Mouse (Mus musculus) cerebellum, adult 8-10 months (tissue): ENCODE data around the gene Fam189a1.

Source experiments
- DNase-seq: peaks from one replicate; pipeline ENCODE4 v3.0.0; 2022

Gene Fam189a1

DNA sequence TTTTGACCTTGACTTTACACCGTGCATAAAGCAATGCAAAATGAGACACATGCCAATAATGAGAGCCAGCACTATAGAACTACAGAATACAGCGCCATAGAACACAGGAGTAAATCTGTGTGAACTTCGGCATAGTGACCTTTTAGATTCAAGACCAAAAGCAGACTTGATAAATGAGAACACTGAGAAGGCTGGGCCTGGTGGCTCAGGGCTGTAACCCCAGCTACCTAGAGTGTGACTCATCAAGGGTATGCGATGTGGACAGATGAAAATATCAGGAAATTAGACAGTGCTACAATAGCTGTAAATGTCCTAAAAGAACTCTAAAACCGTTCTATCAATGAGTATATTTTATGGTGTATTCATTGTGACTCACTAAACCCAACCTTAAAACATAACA is 276.0 kb downstream of the Fam189a1 start:
- DNase-seq: no peak

DNA sequence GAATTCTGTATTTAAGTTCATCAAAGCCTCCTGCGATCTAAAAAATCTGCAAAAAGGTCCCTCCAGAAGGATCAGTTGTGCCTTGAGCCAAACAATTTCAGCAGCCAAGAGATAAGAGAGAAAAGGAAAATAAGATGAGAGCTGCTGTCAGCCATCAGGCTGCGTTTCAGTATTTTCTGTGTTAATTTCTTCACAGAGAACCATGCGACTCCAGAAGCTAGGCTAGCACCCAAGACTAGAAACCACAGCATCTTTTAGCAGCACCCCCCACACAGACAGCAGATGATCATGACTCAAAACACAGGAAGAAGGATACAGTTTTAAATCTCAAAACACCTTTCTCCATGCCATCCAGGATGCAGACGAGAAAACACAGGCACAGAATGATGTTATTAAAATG is 281.4 kb downstream of the Fam189a1 start:
- DNase-seq: no peak

DNA sequence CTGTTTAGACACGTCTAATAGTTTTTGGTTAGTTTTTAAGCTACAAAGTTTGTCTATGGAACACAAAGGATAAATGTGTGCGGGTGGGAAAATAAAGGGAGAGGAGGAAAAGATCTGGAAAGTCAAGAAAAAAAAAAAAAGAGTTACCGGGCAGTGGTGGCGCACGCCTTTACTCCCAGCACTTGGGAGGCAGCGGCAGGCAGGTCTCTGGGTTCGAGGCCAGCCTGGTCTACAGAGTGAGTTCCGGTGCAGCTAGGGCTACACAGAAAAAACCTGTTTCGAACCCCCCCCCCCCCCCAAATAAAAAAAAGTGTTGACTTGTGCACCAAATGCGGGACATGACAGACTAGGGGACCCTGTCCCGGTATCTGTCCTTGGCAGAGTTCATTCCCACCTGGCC is 283.1 kb downstream of the Fam189a1 start:
- no peak for DNase-seq

DNA sequence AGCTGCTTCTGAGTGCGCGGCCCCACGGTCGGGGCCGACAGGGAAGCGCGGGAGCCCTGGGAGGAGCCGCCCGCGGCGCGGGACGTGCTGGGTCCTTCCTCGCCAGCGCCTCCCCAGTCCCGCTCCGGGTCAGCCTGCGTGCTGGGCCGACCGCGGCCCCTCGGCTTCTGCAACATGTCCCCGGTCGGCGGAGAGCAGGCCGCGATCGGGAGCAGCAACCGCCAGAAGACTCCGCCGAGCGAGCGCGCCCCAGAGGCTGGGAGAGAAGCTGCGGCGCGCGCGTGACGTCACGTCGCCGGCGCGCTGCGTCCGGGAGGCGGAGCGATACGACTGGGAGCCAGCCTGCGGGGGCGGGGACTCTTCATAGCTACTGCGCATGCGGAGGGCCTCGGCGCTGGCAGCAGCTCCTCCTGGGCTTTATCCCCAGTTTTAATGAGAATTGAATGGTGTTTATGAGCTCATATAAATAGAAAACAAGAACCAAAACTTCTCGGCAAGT is 283.6 kb downstream of the Fam189a1 start, which contains the start of gene Nsmce3:
TSS of gene Nsmce3 (minus strand) at position 255 of the 499 bp plus-strand sequence.
- DNase-seq: peak; percentile 96

DNA sequence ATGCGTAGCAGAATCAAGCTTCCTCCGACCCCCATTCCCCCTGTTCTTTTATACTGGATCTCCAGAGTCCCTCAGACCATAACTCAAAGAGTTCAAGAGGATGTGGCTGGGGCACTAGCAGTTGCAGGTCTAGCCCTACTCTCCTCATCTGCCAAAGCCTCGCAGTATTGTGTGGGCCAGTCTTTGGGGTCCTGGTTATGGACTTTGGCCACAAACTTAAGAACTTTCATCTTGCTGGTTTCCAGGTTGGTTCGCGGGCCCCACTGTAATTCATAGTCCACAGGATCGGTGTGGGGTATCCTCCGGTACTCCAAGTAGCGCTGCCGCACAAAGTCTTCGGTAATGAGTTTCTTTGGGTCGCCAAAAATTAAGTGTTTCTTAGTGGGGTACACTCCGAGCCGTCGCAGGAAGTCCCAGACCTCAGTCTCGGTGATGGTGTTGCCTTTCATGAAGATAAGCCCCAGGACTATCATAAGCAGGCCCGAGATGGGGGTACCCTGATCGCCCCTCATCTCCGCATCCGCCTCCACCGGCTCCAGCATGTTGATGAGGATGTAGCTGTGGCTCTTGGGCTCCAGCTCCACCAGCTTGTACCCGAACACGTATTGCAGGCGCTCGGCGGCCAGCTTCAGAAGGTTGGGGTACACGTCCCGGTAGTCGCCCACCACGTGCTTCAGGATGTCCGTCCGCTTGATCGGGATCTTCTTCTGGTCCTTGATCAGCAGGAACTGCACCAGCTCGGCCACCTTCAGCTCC is 284.2 kb downstream of the Fam189a1 start:
- DNase-seq: peak; percentile 9

DNA sequence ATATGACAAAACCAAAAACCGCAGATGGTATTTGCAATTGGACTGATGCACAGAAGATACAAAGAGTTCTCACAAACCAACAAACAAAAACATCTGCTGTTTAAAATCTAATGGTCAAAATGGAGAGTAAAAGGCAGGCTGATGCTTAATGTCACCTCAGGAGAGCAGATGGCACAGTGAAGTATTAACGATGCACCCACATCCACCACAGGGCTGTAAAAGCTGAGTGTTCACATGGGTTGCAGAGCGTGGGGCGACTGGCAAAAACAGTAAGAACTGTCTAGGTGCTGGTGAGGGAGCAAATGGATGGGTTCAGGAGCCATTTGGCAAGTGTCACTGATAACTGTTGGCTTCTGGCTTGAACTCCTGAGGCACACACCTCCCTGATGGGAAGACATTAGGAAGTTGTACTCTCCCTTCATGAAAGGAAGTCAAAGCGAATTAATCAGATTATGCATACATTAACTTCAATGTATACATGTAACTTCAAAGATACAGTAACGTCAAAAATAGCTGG is 286.8 kb downstream of the Fam189a1 start:
- DNase-seq: no peak

DNA sequence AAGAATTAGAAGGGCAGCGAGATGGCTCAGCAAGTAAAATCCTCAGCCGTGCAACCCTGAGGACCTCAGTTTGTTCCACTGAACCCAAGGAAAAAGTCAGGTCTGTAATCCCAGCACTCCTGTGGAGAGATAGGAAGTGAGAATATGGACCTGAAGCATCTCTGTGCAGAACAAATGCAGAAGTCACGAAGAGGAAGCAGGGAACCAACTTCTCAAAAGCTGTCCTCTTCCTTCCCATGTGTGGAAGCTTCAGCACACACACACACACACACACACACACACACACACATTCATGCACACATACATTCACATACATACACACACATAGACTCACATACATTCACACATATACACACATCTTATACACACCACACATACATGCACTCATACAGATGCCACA is 292.8 kb downstream of the Fam189a1 start:
- no peak for DNase-seq

DNA sequence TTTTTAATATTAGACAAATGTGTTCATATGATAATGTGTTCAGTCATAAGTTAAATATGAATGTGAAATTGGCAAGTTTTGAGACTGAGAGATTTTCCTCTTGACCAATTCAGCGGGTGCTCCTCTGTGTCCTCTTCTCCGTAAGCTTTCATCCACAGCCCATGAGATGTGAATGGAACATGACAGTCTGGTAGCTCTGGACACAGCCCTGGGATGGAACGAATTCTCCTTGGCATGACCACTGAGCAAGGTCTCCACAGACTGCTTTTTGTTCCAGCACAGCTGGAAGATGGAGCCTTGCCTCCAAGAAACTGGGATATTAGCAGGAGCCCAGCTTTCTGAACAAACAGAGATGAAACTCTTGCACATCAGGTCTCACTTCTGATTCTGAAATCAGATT is 293.4 kb downstream of the Fam189a1 start:
- no peak for DNase-seq

DNA sequence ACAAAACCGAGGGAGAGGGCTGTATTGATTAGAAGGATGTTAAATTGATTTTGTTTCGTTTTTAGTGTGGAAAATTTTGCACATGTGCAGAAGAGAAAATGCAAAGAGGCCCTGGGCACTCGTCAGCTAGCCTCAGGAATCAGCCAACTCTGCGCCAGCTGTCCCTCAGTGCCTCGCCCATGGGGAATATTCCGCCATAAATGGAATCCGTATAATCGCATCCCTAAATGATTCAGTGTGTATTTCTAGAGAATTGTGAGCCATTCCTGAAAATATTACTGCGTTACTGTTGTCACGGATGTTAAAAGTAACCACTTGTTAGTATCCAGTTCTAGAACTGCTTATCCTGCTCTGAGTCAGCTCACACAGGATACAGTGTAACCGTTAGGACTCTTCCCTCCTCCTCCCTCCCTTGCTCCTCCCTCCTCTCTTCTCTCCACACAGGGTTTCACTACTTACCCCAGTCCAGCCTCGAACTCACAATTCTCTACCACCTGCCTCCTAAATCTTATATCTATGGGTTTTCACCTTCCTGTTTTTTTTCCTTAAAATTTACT is 299.8 kb downstream of the Fam189a1 start:
- DNase-seq: peak; percentile 18

DNA sequence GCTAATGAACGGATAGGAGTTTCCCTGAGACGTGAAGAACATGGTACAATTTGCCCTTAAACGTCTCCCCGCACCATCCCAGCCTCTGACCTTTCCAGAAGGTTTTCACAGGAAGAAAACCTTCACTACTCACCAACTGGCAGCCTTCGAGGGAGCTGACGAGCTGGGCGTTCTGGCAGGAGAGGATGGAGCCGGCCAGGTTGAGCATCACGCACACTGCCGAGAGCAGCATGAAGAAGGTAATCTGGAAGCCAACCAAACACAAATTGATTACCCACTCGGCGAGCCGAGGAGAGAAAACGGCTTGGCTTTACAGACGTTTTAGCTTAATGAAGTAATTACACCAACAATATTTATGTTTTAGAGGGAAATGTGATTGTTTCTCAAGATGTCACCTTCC is 300.4 kb downstream of the Fam189a1 start:
- peak; percentile 37 for DNase-seq

DNA sequence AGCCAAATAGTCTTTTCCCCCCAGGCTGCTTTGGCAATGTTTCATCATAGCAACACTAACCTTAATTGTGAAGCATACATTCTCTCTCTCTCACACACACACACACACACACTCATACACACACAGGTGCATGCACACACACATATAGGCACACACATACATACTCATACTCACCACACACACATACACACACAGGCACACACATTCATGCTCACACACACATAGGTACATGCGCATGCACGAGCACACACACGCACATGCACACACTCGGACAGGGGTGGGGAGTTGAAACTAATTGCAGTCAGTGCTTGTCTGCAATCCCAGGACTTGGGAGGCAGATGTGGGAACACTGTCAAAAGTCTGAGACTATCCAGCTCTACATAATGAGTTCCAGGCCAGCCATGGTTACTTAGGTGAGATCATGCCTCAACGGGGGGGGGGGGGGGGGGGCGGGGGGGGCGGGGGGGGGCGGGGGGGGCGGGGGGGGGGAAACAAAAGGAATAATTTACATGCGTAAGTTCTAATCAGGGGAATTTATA is 300.9 kb downstream of the Fam189a1 start:
- DNase-seq: no peak

DNA sequence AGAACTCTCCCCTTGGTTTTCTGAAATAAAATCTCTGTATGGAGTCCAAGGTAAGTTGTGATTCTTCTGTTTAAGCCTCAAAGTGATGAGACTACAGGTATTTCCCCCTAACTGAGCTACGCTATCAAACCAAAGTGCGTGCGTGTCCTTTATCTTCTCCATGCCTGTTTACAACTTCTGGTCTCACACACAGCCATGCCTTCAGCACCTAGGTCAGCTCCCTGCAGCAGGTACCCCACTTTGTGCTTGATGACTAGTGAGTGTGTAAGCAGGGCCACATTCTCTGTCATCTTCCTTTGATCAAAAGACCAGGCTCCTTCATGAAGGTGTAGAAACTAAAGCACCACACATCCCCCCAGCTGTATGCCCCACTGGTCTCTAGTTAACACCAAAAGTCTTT is 305.6 kb downstream of the Fam189a1 start:
- no peak for DNase-seq

DNA sequence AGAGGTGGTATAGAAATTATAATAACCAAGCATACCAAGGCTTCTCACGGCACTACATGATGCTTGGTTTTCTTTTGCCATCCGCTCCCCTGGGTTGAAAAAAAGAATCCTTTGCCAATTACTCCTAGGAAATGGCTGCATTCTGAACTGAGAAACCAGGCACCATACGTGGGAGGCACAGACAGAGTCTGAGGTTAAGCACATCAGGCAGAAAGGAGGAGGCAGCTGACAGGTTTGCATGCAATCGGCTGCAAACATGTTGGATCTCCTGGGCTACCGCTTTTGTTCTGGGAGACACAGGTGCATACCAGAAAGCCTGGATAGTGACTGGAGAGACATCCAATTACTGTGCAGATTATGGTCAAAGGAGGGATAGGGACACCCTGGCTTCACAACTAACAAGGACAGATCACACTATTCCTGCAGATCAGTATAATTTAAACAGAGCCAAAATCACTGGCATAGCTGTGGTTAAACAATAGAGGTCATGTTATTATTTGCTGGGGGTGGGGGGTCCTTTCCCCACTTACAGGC is 308.9 kb downstream of the Fam189a1 start:
- DNase-seq: no peak

DNA sequence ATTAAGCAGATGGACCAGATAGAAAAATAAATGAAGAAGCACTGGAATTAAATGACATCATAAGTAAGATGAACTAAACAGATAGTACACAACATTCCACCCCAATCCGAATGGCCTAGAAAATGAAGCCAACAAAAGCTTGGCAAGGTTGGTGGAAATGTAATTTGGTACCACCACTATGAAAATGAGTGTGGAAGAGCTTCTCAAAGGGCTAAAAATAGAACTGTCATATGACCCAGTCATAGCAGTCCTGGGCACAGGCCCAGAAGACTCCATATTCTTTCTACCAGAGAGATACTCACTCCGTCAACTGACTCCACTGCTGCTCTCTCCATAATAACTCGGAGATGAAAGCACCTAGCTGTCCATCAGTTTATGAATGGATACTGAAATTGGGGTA is 310.3 kb downstream of the Fam189a1 start:
- no peak for DNase-seq

DNA sequence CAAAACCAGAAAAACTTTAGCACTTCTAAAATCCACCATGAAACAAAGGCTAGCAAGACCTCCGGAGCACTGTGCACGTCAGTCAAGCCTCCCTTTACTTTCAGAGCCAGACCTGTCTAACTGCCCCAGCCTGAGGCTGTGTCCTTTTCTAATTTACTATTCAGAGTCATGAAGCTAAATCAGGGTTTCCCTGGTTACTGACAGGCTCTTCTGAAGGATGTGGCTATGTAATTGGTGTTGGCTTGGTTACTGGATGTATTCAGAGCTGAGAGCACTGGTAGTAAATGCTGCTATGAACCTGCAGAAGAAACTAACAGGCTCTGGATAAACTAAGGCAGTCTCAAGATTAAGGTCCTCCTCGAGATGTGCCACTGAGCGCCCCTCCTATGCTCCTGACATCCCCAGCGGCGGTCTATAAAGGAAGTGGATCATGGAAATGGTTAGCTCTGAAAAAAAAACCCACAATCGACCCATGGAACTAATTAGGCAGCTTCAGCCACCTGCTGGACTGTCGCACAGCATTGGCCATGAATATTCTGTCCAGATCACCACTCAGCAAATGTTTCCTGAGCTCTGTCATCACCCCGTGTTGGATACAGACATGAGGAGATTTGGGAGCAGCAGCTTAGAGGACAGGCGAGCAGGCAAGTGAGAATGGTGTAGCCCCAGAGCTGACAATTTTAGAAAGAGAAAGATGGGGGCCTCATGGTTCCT is 315.3 kb downstream of the Fam189a1 start:
- DNase-seq: no peak

DNA sequence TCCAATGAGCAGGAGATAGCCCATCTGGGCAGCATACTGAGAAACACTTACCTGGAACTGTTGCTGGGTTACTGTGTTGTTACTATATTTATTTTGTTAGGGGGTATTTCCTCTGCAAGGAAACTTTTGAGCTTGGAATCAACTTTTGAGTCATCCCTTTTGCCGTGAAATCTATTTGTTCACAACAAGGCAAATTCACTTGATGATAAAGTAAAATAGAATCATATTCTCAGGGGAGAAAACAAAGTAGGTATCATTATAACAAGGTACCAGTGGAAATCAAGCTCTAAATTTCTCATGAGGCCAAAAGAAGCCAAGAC is 315.8 kb downstream of the Fam189a1 start:
- no peak for DNase-seq

DNA sequence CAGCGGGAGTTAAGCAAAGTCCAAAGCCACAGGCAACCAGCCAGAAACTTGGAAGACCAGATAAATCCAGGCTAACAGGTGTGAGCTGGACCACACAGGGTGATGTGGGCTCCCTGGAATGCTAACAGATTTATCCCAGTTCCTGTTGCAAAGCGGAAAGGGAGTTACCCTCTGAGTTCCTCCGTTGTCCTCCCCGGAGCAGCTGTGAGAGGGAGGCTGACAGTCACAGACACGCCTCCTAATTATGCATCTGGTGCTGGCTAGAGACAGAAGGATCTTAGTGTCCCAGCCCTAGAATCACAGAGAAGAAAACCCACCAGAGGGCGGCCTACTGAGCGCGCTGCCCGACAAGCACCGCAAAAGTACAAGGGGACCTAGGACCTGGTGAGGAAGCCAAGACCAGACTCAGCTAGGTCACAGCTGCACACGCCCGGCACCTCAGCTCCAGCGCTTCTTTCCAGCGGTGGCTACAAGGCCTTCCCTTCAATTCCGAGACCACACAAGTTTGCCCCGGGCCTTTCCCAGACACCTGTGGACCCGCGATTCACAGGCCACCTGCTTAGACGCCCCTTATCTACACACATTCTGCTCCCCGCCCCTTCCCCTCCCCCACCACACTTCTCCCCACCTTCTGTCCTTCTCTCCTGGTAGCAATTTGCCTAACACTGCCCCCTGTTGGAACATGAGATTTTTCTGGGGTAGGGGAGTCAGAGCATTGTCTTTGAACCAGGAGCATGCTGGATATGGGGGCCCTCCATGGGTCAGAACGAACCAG is 316.4 kb downstream of the Fam189a1 start:
- peak; percentile 7 for DNase-seq

DNA sequence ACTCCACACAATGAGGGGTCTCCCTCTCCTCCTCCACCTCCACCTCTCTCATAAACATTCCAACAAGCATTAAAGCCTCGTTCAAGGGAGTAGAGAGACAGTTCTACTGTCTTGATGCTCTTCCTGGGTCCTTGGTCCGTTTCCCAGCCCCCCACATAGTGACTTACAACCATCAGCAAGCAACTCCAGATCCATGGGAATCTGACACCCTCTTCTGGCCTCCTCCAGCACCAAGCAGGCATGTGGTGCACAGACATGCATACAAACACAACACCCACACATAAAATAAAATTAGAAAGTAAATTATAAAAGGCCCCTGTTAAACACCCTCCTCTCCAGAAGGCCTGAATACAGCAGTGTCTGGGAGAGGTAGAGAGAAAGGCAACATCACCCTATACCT is 317.1 kb downstream of the Fam189a1 start:
- DNase-seq: no peak

DNA sequence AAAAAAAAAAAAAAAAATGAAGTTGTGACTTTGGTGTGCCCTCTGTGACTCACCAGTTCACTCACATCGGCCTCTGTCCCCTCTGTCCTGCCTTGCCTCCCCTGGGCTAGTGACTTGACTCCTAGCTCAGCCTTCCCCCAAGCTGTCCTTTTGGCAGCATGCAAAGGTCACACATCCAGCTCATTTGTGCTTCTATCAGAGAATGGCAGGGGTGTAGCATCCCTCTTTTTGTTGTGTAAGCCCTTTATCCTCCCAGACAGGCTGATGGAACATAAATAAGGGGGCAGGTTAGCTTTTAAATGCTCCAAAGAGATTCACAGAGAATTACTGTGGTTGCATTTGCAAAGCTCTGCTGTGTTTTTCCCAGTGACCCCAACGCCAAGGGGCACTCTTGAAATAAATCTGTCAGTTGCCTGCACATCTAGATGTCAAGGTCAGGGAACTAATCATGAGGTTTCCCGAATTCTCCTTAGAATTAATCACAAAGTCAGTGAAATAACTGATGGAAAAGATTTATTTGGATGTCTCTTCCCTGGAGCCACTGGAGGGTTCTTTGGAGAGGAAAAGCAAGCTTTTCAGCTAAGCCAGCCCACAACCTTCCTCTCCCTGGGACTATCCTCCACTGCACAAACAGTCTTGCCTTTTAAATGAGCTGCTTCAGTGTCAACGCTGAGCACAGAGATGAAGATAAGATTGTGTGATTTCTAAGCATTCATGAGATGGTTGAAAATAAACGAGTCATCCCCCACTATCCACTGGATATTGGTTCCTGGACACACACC is 326.0 kb downstream of the Fam189a1 start:
- no peak for DNase-seq

DNA sequence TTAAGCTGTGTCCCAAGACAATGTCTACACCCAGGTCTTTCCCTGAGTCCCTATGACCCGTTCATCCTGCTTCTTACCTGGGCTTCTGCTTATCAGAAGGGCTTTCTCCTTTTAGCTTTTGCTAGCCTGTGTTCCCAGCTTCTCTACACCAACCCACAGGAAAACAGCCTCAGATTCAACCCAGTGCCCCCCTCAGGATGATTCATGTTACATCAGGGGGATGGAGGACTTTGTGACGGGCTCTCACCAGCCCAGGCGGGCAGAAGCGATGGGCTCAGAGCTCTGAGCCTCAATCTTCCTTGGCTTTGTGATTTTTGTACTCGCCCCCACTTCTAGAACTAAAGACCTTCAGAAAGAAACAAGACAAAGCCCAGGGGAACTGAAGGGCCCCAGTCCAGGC is 335.3 kb downstream of the Fam189a1 start:
- DNase-seq: no peak

DNA sequence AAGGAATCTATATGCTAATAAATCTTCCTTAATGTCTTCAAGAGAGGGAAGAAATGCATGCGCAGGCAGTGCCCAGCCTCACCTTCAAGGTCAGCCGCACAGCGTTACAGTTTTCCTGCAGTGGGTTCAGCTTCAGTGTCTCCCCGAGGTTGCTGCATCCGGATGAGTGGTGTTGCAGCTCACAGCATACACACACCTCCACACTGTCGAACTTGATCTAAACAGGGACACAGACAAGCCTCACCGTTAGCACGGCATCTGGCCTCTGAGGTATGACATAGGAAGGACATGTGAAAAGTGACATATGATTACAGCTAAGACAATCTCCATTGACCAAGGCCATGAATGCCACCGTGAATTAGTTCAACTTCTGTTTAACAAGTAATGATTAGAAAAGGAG is 336.7 kb downstream of the Fam189a1 start:
- DNase-seq: no peak

DNA sequence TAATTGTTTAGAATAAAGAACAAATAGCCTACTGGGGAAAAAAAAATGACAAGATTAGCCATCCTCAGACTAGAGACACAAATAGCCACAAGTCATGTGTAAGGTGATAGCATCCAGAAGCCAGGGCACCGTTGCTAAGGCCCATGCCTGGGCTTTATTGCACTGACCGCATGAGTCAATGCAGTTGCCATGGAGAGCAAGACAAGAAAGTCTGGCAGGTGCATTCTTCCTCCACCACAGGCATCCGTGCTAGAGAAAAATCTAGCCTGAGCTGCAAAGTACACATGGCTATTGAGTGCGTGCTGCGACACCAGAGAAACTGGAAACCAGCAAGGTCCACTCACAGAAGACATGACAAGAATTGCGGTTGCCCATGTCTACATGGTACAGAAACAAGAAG is 347.5 kb downstream of the Fam189a1 start:
- DNase-seq: no peak
